Mouse (Mus musculus): ENCODE results near the gene Fbxo36.

Fbxo36 gene

DNA sequence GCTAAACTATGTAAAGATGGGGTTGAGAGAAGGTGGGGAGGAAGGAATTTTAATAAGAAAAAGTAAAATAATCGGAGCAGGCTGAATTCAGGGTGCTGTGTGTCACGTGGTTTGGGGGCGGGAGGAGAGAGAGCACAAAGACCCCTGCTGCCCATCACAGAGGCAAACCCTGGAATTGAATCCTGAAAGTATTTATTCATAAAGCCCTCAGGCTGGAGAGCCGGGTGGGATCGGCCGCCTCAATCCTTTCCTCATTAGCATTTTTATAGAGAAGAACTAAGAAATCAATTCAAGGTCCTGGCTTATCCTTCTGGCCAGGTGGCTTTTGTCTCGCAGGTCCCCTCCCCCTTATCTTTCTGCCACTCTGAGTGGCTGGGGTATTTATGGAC, 50.4 kb downstream of the Fbxo36 start:
- peak; percentile 85 for DNase-seq (ENCODE audit: low read depth, low spot score)

DNA sequence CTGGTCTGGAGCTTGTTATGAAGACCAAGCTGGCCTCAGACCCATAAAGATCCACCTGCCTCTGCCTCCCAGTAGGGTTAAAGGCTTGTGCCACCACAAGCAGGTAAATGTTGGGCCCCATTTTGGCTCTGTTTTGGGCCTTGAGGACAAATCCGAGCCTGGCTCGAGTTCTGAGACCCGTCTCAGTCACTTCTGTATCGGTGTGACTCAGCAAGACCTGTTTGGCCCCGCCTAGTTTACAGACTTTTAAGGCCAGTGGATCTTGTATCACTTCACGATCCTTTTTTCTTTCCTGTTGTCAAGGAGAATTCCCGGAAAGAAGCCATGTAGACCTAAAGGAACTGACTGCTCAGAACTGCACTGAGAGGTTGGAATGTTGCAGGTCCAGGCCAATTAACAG, 50.9 kb downstream of the Fbxo36 start:
- DNase-seq (ENCODE audit: low read depth, low spot score), result peak; percentile 94

DNA sequence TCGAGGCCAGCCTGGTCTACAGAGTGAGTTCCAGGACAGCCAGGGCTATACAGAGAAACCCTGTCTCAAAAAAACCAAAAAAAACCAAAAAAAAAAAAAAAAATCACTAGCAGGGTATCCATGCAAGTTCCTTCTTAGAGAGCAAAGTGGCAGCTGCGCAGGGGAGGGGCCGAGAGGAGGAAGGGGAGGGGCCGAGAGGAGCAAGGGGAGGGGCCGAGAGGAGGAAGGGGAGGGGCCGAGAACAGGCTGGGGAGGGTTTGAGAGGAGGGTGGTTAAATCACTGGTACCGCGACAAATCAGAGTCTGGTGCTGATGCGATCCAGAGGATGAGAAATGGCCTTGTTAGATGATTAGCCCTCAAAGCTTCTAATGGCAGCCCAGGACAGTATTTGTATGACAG, 52.1 kb downstream of the Fbxo36 start:
- DNase-seq (ENCODE audit: low read depth, low spot score), result peak; percentile 81

DNA sequence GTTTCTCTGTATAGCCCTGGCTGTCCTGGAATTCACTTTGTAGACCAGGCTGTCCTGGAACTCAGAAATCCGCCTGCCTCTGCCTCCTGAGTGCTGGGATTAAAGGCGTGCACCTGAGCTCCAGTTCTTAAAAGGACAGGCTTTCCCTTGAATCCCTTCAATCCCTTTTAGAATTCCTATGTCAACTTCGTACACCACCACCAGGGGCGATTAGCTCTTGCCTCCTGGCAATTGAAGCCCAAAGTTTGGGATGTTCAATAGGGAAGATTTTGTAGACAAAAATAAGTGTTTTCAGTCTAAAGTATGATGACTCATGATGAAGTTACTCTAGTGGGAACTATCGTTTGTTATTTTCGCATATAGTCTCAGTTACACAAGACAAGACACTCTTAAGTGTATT, 57.7 kb downstream of the Fbxo36 start:
- DNase-seq (ENCODE audit: low read depth, low spot score), result peak; percentile 60

DNA sequence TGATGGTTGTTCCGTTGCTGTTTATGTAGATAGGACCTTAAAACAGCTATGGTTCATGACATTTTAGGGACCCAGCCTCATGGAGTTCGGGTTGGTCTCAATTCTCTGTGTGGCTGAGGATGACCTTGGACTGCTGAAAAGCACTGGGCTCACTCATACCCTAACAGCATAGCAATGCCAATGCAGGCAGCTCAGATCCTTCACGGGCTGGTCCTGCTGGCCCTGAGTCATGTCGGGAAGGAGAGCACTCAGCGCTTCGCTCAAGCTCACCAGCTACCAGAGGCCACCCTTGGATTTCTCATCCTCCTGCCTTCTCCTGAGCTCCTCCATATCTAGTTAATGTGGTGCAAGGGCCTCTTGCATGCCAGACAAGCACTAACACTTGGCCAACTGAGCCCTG, 59.5 kb downstream of the Fbxo36 start:
- no peak for DNase-seq (ENCODE audit: low read depth, low spot score)

DNA sequence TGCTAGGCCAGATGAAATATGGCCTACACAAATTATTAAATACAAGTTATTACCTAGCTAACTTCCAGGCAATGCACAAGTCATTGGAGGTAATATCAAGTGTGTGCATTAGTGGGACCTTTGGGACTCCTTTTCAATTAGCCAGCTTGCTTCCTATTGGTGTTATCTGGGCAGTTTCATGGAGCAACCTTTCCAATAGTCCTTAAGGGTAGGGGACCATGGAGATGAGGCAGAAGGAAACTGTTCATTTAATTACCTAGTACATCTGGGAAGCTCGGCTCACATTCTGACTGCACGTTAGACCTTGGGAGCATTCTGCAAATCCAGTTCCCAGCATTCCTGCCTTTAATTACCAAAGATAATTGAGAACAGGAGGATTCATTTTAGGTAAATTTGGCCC, 64.8 kb downstream of the Fbxo36 start:
- no peak for DNase-seq (ENCODE audit: low read depth, low spot score)

DNA sequence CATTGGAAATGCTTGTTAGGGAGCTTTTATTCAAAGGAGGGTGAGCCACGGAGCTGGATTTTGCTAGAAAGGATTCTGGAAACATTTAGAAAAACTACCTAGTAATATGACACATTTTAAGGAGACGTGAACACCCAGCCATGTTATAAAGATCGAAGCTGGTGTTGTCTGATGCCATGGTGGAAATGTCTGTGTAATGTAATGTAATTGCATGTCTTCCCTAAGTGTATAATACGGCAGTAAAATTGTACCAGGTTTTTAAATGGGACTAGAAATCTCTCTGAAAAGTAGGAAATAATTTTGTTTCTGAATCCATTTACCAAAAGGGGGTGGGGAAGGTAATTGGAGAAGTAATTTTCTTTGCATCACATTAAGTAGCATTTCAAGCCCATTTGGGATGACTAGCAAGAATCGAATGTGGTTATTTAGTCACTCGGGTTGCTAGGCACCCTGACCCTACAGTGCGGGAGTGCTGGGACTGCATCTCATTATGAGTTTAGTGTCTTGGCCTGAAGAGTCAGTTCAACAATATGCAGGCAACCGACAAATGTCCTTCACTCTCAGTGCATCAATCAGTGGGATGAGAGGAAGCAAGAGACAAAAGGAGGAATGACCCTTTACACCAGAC, 70.7 kb downstream of the Fbxo36 start:
- DNase-seq (ENCODE audit: low read depth, low spot score), result no peak

DNA sequence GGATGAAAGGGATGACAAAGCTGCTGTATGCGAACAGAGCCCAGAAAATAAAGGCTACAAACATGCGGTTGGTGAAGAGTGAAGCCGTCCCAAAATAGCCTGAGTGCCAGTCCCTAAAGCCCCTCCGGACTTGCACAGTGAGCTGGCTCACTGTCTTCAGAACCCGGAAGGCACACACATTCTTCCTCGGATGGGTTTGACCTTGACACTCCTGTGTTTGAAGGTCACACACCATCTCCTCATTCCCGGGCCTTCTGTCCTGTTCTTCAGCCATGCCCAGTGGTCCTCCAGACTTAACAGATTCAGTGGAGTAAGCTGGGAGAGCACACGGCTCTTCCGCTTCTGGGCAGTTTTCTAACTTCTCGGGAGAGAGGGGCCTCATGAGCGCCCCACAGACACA, 72.9 kb downstream of the Fbxo36 start:
- DNase-seq (ENCODE audit: low read depth, low spot score), result peak; percentile 58

DNA sequence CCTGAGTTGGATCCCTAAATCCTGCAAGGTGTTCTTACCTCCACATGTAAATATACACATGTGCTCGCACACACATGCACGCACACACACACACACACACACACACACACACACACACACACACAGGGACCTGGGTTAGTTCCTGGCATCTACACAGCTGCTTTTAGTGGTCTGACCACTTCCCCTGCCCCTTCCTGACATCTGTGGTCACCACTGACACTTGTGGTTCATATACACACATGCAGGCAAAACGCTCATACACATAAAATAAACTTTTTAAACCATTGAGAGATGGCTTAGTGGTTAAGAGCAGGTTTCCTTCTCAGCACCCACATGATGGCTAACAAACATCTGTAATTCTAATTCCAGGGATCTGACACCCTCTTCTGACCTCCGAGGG, 75.4 kb downstream of the Fbxo36 start:
- DNase-seq (ENCODE audit: low read depth, low spot score), result no peak

DNA sequence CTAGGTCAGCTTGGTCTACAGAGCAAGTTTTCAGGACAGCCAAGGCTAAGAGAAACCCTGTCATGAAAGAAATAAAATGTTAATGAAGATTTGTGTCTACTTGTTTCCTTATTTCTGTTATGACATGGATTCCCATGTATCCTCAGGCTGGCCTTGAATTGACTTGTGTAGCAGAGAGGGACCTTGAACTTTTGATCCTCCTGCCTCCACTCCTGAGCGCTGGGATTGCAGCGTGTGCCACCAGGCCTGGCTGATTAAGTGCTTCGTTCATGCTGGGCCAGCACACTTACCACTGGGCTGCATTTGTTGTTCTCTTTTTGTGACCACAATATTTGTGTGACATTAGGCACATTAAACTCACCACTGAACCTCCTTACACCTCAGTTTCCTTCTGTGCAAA, 79.2 kb downstream of the Fbxo36 start:
- no peak for DNase-seq (ENCODE audit: low read depth, low spot score)

DNA sequence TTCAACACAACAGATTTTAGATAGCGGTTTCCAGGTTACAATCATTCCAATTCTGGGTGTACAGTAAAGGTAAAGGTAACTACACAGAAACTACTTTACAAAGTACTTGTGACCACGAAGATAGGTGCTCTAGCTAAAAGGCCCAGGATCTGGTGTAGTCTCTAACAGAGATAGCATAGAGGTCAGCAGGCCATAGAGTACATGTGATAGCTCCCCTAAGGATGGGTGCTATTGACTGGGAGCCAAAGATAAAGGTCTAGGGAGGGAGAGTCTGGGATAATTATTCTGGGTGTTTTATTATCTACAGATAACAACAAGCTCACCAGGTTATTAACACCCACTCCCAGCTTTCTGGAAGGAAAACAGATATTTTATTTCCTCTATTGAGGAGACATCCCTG, 83.8 kb downstream of the Fbxo36 start:
- DNase-seq (ENCODE audit: low read depth, low spot score), result no peak

DNA sequence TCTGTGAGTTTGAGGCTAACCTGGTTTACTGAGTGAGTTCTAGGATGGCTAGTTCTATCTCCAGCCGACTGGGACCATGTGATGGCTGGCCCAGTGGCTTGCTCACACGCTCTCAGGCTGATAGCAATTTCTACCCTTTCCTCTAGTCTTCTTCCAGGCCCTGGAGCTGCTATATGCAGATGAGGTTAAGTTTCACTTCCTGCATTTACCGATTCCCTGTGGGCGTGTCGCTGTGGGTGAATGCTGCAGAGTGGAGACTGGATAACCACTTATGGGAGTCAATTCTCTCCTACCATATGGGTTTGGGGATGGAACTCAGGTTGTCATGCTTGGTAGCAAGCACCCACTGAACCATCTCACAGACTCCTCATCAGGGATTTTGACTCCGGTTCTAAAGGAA, 84.5 kb downstream of the Fbxo36 start:
- peak; percentile 42 for DNase-seq (ENCODE audit: low read depth, low spot score)

DNA sequence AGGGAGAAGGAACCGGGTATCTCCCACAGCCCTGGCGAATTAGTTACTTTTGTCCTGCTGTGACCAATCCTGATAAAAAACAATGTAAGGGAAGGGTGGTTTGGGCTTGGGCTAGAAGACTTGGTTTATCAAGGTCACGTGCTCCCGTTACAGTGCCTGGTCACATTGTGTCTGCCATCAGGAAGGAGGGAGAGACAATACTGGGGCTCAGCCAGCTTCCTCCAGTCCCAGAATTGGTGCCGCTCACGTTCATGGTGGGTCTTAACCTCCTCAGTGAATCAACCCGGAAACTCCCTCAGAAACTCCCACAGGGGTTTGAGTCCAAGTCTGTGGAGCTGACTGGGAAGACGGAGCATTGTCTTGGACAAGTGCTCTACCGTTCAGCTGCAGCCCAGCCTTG, 86.0 kb downstream of the Fbxo36 start:
- DNase-seq (ENCODE audit: low read depth, low spot score), result peak; percentile 54

DNA sequence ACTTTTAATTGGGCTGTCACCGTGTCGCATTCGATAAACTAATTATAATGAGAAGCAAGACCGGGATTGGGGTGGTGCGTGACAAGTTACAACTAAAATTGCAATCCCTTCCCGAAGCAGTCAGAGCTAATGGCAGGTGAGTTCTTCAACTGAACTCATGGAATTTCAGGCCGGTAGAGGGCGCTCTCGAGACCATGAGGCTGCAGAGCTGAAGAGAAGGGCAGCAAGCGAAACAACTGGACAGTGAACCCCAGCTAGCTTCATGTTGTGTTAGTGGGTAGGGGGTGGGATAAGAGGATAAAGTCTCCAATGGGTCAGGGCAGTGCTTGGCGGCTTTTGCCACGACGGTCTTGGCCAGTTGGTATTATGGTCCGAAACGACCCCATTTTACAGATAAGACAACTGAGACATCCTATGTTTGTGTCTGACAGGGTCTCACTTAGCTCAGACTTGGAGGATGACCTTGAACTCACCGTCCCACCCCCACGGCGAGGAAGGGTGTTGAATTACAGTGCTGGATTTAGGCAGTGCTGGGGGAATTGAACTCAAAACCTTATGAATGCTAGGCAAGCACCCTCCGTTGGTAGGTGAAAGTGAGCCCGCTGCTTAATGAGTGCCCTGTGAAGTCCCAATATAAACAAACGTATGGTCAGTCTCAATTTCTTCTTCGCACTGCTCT, 94.0 kb downstream of the Fbxo36 start:
- peak; percentile 91 for DNase-seq (ENCODE audit: low read depth, low spot score)

DNA sequence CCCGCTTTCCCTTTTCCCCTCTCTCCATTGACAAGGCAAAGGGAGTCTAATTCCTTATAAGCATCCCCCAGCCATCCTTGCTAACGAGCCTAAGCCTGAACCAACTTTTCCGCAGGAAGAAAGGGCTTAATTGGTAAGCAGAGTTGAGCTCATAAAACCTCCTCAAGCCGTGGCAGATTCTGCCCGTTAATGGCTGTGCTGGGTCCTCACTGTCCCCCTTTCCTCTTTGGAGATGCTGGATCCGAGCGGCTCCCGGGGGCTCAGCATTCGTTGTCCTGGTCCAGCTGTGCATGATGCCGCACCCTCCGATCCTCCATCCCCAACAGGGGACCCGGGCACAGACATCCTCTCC, 94.5 kb downstream of the Fbxo36 start:
- DNase-seq (ENCODE audit: low read depth, low spot score), result no peak

DNA sequence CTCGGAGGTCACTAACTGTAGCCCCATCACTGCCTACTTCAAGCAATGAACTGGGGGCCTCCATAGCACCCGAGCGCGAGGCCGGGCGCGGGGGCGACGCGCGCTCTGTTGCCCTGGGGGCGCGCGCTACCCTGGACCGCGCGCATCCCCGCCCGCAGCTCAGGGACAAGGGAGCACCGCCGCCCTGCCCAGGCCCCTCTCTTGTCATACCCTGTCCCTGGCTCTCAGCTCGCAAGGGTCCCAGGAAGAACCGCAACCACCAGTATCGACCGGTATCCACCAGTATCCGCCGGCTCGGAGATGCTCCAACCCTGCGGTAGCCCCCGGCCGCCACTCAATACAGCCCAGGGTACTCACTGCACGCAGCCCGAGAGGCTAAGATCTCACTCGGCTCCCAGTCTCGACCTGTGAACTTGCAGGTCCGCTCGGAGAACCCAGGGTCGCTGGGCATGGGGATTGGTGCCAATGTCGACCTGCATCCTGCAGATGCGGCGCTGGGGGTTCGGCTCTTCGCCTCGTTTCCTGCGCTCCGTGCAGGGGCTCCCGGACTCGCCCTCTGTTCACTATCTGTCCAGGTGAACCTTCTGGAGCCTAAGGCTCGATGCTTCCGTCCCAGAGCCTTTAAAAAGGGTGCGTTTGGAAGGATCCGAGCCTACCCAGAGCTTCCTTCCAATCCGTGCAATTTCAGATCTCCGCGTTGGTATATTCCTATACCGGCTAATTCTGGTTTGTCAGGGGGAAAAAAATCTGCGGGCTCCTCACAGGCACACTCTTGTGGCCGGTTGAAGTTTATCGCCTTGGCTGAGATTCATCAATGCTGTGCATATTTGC, 95.1 kb downstream of the Fbxo36 start, which contains the start of gene Slc16a14:
TSS of gene Slc16a14 (minus strand) at position 632 of the 831 bp plus-strand sequence.
- peak; percentile 77 for DNase-seq (ENCODE audit: low read depth, low spot score)

DNA sequence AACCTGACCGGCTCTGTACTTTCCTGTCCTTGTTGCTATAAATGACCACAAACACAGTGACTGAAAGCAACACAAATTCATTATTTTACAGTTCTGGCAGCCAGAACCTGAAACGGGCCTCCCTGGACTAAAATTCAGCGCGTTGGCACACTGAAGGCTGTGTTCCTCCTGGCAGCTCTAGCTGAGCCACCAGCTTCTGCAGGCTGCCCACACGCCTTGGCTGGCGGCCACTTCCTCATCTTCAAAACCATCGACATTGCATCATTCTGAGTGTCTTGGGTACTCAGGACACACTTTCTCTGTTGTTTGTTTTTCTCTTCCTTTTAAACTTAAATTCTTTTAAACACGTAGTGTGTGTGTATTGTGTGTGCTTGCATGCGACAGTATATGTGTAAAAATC, 96.0 kb downstream of the Fbxo36 start:
- DNase-seq (ENCODE audit: low read depth, low spot score), result no peak

DNA sequence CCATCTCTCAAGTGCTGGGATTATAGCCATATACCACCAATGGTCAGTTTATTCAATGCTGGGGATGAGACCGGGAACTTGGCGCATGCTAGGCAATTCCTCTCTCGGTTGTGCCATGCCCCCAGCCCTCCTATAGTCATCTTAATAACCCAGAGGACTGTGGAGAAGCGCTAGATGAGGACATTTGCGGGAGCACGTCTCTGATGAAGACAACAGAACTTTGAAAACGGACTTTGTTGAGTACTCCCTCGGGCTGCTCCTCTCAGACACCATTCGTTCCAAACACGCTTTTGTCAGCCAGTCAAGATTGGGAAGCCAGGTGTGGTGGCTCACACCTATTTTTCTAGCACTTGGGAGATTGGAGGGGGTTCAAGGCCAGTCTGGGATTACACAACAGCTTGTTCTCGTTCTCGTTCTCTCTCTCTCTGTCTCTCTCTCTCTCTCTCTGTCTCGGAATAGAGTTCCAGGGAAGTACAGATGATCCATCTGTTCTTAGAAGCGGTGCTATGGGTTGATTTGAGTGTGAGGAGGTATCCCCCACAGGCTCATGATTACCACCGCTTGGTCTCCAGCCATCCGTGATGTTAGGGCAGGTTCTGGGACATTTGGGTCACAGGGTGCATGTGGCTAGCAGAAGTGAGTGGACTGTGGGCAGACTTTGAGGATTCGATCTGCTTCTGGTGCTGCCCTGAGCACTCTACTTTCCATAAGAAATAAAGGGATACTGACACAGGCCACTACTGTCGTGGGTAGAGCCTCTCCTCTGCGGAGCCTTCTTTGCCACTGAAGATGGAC, 97.3 kb downstream of the Fbxo36 start:
- no peak for DNase-seq (ENCODE audit: low read depth, low spot score)

DNA sequence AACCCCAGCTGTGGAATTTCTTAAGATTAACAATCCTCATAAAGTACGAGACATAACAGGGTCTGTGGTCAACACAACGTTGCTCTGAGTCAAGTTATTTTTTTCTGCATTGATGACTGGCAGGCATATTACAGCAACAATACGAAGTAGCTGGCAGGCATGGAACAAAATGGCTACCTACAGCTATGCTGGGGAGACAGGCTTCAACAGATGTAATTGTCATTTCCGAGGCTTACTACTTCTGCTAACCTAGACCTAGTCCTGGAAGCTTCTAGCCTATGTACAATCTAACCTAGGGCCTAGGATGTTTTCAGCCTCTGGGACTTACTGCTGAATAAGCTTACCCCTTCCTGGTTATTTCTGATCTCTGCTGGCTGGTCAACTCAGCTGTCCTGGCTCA, 99.8 kb downstream of the Fbxo36 start:
- no peak for DNase-seq (ENCODE audit: low read depth, low spot score)

DNA sequence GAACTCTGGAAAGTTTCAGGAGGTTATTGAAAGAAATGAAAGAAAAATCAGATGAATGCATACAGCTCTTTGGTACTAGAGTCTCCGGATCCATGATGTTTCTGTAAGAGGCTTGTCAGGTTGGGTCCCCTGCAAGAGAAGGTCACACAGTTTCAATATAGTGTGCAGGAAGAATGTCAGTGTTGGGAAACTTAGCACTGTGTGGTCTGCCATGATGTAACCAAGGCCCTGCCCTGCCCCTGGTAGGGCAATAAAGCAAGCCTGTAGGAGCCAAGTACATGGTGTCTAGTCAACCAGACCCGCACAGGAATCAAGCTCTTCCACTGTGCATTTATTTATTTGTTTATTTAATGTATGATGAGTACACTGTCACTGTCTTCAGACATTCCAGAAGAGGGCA, 100.7 kb downstream of the Fbxo36 start:
- DNase-seq (ENCODE audit: low read depth, low spot score), result no peak

DNA sequence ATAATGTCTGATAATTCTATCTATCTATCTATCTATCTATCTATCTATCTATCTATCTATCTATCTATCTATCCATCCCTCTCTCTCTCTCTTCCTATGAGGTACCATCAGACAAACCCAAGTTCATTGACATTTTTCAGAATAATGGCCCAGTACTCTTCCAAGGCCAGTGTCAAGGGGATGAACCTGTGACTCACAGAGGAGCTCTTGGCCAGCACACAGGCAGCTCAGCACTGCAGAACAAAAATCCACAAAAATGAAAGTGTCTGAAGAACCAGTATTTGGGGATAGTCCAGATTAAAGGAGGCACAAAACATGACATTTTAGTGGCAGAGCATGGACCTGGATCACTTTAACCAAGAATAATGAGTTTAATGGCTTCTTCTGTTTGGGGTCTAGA, 103.0 kb downstream of the Fbxo36 start:
- DNase-seq (ENCODE audit: low read depth, low spot score), result no peak

DNA sequence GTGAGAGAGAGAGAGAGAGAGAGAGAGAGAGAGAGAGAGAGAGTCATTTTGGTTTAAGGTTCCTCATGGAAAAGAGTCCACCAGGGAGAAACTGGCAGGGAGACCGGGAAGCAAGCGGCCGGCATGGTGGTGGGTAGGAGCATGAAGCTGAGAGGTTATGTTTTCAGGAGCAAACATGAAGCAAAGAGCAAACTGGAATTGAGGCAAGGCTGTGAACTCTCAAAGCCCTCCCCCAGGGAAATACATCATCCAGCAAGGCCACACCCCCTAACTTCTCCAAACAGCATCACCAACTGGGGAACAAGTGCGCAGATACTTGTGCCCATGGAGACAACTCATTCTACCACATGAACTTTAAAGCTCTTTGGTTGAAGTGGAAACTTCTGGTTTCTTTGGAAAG, 103.9 kb downstream of the Fbxo36 start:
- DNase-seq (ENCODE audit: low read depth, low spot score), result no peak
